Mouse (Mus musculus): ENCODE measurements around the gene Dph2.

The Dph2 gene

DNA sequence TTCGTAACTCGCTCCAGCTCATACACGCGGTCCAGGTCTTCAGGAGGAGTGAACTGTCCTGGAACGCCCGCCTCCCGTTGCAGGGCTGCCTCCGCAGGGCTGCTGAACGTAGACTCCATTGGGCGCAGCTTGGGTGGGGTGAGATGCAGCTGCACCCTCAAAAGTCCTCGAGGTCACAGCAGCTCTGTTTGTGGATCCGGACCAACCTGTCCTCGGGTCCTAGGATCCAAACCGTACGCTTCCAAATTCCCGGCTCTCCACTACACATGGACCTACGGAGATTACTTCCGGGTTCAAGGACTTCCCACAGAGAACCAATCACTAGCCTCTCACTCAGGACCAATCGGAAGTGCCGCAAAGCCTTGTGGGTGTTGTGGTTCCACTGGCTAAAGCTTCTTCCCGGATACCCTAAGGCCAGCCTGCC, at the start of gene Dph2:
Gene Dph2, minus strand, starts transcription at position 295 of the 424 bp plus-strand sequence.
- DNase-seq (ENCODE audit: inconsistent age in 2 of 2, low spot score in 1 of 2) = peak; percentile 84 to 93

- no peak for DNase-seq (ENCODE audit: inconsistent age in 2 of 2, low spot score in 1 of 2)
These were observed 45.1 kb upstream of the Dph2 start for GRCm38 (mm10) chr4:117936964-117937363.

GRCm38 (mm10) chr4:117934081-117934480, 42.2 kb upstream of the Dph2 start:
- no peak for DNase-seq (ENCODE audit: inconsistent age in 2 of 2, low spot score in 1 of 2)

- DNase-seq (ENCODE audit: inconsistent age in 2 of 2, low spot score in 1 of 2) = no peak
These were observed 41.4 kb upstream of the Dph2 start for GRCm38 (mm10) chr4:117933248-117933647.

DNA sequence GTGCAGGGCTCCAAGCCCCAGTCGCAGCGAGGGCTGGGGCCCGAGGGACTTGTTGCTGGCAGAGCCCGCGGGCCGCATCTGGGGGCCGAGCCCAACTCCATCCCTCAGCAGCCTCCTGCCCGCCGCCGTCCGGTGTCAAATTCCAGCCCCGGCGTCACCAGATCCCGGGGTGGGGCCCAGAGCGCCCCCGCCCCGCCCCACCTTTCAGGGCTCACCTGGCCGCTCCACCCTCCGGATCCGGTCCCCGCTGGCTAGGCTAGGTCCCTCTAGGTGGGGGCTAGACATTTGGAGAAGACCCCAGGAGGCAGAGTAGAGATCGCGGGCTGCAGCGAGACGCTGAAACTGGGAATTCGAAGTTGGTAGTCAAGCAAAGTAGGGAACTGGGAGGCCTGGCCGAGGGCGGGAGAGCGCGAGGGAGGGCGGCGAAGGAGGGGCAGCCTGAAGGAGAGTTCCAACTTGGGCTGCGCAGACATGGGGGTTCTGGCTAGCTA, 37.6 kb upstream of the Dph2 start, which contains the start of gene Artn:
Gene Artn, minus strand, starts transcription at position 373 of the 491 bp plus-strand sequence.
- DNase-seq (ENCODE audit: inconsistent age in 2 of 2, low spot score in 1 of 2) = peak; percentile 38 to 62

DNA sequence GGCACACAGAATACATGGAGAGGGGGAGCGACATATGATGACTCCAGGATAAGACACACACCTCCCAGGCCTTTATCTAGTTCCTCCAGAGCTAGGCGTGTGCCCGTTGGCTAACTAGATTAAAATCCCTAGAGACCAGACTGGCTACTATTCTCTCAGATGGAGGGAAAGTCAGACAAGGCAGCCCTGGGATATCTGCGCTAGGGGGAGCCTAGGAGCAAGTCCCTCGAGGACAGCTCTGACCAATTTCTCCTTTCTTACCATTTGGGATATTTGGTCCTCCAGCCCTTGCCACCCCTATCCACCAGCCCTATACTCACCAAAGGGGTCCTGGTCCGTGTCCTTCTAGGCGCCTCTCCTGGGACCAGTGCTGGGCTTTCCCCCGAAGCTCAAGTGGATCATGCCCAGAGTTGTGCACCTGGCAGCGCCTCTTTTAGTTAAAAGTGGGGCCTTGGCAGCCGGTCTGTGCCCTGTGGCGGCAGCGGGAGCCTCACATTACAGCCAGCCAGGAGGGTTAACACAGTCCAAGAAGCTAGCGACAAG, 36.9 kb upstream of the Dph2 start:
- peak; percentile 65 to 88 for DNase-seq (ENCODE audit: inconsistent age in 2 of 2, low spot score in 1 of 2)

DNA sequence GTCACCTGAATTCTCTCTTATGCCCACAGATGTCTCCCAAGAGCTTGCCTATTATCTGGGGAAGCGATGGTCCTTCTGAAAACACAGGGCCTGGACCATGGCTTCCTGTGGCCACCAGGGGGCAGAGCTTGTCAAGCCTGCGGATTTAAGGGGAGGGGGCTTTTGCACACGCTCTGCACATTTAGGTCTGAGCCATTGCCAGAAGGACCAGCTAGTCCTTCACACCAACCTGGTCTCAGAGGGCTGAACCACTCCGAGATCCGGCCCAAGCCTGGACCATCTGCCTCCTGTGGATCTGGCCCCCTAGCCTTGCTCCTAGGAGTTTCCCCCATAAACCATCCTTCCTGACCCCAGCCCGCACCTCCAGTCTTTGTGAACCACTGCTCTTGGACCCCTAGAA, 36.4 kb upstream of the Dph2 start:
- peak in 1 of 2 experiments; percentile 54 for DNase-seq (ENCODE audit: inconsistent age in 2 of 2, low spot score in 1 of 2)

- peak; percentile 48 to 69 for DNase-seq (ENCODE audit: inconsistent age in 2 of 2, low spot score in 1 of 2)
These were observed 35.0 kb upstream of the Dph2 start for GRCm38 (mm10) chr4:117926545-117927482.

DNA sequence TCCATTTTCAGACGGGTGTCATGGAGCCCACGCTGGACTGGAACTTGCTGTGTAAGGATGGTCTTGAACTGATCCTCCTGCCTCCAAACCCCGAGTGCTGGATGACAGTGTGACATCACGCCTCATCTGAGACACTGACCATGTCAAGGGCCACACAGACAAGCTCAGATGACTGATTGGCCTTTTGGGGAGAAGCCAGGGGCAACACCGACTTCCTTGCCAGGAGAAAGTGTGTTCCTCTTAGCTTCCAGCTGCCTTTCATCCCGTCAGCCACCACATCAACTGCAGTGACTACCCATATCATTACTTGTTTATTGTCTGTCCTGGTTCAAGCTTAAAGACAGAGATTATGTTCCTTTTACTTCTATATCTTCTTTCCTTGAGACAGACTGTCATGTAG, 33.1 kb upstream of the Dph2 start:
- DNase-seq (ENCODE audit: inconsistent age in 2 of 2, low spot score in 1 of 2) = no peak

- no peak for DNase-seq (ENCODE audit: inconsistent age in 2 of 2, low spot score in 1 of 2)
These were observed 31.6 kb upstream of the Dph2 start for GRCm38 (mm10) chr4:117923450-117923849.

DNA sequence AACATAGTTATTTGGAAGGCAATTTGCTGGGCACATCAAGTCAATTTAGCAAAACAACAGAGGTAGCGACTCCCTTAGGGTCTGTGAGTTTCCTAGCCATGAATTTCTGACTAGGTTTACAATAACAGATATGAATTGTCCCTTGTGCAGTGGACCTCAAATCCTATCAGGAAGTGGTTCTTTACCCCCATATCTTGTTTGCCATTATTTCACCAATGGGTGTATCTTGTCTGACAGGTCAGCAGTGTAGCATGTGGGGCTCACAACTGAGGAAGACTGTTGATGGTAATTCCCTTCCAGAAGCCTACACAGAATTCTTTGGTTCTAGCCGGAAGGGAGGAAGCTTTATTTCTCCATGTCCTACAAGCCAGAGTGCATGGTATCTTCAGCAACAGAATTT, 29.5 kb upstream of the Dph2 start:
- DNase-seq (ENCODE audit: inconsistent age in 2 of 2, low spot score in 1 of 2) = no peak

GRCm38 (mm10) chr4:117918762-117919161, 26.9 kb upstream of the Dph2 start:
- DNase-seq (ENCODE audit: inconsistent age in 2 of 2, low spot score in 1 of 2) = no peak

DNA sequence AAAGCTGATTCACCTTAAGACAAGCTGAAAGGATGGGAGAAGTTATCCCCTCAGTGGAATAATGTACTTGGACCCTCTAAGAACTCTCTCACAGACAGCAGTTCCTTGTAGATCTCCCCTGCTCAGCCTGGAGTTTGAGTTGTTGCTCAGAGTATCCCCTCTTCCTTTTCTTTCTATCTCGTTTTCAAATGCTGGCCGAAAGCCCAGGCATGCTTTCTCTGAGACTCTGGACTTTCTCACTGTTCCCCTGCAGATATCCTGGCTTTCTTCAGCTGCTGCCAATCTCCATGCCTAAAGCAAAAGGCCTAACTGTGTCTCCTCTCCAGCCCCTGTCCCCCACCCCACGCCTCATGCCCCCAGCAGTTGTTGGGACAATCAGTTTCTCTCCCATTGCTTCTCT, 26.4 kb upstream of the Dph2 start:
- DNase-seq (ENCODE audit: inconsistent age in 2 of 2, low spot score in 1 of 2) = no peak

- DNase-seq (ENCODE audit: inconsistent age in 2 of 2, low spot score in 1 of 2) = no peak
These were observed 26.0 kb upstream of the Dph2 start for GRCm38 (mm10) chr4:117917847-117918246.

GRCm38 (mm10) chr4:117917402-117917801, 25.6 kb upstream of the Dph2 start:
- DNase-seq (ENCODE audit: inconsistent age in 2 of 2, low spot score in 1 of 2) = no peak

- no peak for DNase-seq (ENCODE audit: inconsistent age in 2 of 2, low spot score in 1 of 2)
These were observed 24.6 kb upstream of the Dph2 start for GRCm38 (mm10) chr4:117916386-117916785.

DNA sequence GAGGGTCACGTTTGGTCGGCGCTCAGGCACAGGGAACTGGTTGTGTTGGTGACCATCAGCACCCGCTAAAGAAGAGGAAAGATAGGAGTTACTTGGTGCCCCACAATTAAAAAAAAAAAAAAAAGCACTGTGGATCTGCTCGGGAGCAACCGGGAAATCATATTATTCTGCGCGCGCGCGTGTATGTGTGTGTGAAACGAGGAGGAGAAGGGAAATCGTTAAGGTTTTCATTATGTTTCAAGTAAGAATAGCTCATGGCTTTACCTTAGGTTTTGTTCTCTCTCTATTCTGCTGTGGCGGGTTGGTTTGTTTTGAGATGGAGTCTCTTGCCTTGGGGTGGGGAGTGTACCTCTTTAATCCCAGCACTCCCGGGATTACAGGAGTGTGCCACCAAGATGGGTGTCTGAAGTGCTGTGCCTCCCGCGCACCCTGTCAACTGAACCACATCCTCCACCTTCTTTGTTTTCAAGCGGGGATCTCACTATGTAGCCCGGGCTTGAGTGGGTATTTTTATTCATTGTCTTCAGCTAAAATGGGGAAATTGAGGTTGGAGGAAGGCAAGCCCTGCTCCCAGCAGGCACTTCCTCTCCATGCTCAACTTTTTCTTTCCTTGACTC, 23.8 kb upstream of the Dph2 start:
- no peak for DNase-seq (ENCODE audit: inconsistent age in 2 of 2, low spot score in 1 of 2)

- DNase-seq (ENCODE audit: inconsistent age in 2 of 2, low spot score in 1 of 2) = peak; percentile 94 to 99
These were observed 23.0 kb upstream of the Dph2 start, which contains the start of gene Ipo13 for GRCm38 (mm10) chr4:117914591-117915442. TSS of gene Ipo13 (minus strand) at chr4:117914999.

GRCm38 (mm10) chr4:117914031-117914430, 22.2 kb upstream of the Dph2 start:
- no peak for DNase-seq (ENCODE audit: inconsistent age in 2 of 2, low spot score in 1 of 2)

DNA sequence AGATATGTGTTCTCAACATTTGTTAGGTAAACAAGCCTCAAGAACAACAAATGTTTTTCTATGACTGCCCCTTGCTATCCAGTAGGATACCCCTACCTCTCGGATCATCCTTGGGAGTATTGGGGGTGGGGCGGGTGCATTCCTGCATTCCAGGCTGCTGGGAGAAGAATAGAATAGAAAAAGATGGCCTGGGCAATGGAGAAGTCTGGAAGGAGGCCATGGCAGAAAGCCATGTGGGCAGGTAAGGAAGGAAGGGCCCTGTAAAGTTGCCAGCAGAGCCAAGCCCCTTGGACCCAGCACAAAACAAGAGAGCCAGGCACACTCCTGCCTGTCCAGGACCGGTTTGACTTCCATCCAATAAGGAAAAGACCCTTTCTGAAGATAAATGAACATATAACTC, 21.6 kb upstream of the Dph2 start:
- DNase-seq (ENCODE audit: inconsistent age in 2 of 2, low spot score in 1 of 2) = no peak
